Mouse (Mus musculus) hindbrain, postnatal 0 days (tissue): Measurements from ENCODE around the gene Heg1. TPM values are rescaled to one million over a fixed set of nuclear protein-coding genes. Genes with fewer than 3 reads are reported as not detected.

Experiments used
- ATAC-seq: fragments of 200-750 bp; cut with Nextera tagmentation; 2 replicates; pipeline ENCODE4 v1.8.0; 2017; ENCODE audit warnings: mild to moderate bottlenecking, moderate TSS enrichment, moderate library complexity
- DNase-seq: peaks from one replicate; pipeline ENCODE4 v3.0.0-alpha.2; 2015; ENCODE audit warnings: low spot score
- H3K27ac ChIP-seq: fragments of 300-500 bp; sonication (generic); 2 replicates; pipeline ENCODE4 v1.5.1; 2014; ENCODE audit warnings: mild to moderate bottlenecking
- H3K27me3 ChIP-seq: fragments of 300-500 bp; sonication (generic); 2 replicates; pipeline ENCODE4 v1.6.1; 2014; ENCODE audit warnings: low read length, mixed read lengths; ENCODE audit not compliant: insufficient read depth
- H3K36me3 ChIP-seq: fragments of 300-500 bp; sonication (generic); 2 replicates; pipeline ENCODE4 v1.6.1; 2014; ENCODE audit warnings: low read length, mixed read lengths; ENCODE audit not compliant: insufficient read depth
- H3K4me1 ChIP-seq: fragments of 300-500 bp; sonication (generic); 2 replicates; pipeline ENCODE4 v1.6.1; 2014; ENCODE audit warnings: antibody characterized with exemption, low read length, mixed read lengths; ENCODE audit not compliant: insufficient read depth
- H3K4me2 ChIP-seq: fragments of 300-500 bp; sonication (generic); 2 replicates; pipeline ENCODE4 v1.6.1; 2014; ENCODE audit warnings: low read depth, mild to moderate bottlenecking, low read length, moderate library complexity, mixed read lengths
- H3K4me3 ChIP-seq: fragments of 300-500 bp; sonication (generic); 2 replicates; pipeline ENCODE4 v1.5.1; 2014; ENCODE audit warnings: low read length
- H3K9ac ChIP-seq: fragments of 300-500 bp; sonication (generic); replicated peaks from 2 replicates; pipeline ENCODE4 v1.6.1; 2014; ENCODE audit warnings: mild to moderate bottlenecking, low read length, moderate library complexity, mixed read lengths
- H3K9me3 ChIP-seq: fragments of 300-500 bp; sonication (generic); 2 replicates; pipeline ENCODE4 v1.6.1; 2016; ENCODE audit warnings: low read length, mixed read lengths
- CTCF ChIP-seq: IDR thresholded peaks from 2 replicates; pipeline ENCODE4 v1.5.1; 2016; ENCODE audit warnings: antibody characterized with exemption, control low read depth, low read depth
- WGBS: fragments of 180-500 bp; shearing (Covaris S2); extraction: QIAGEN DNeasy Blood & Tissue Kit; methylation state at CpG from one replicate; pipeline ENCODE4 v1.1.7; 2014; 5-methylcytosine and 5-hydroxymethylcytosine counted together
- polyA plus RNA-seq: library from polyadenylated mRNA; unstranded; fragments of >200 nt; fragmentation: Nextera tagmentation; extraction: Ambion mirVana; gene quantifications from 2 replicates; pipeline ENCODE4 v1.2.1, GENCODE M21; 2015
- total RNA-seq: library from RNA; depleted of rRNA; stranded (reverse); fragments of >200 nt; gene quantifications from 2 replicates; pipeline ENCODE4 v1.2.3, GENCODE M21; 2014

Heg1 gene
- total and polyA plus RNA-seq, 2 experiments from 2014 or later, result 8.1 to 30.4 TPM

- H3K4me1 ChIP-seq, result no peaks in the 10 kb centered on the region
- no peak overlapping the region for H3K27ac ChIP-seq
- no peak for TF ChIP-seq CTCF
- no peaks in the 10 kb centered on the region; the same call in 1 of the 2 replicates for H3K36me3 ChIP-seq
- H3K9me3 ChIP-seq, result no peaks in the 10 kb centered on the region
- DNase-seq (no peak), ATAC-seq (no peak)
- H3K9ac ChIP-seq, result no peak overlapping the region
- H3K27me3 ChIP-seq, result no peaks in the 10 kb centered on the region
- WGBS, result 68% methylated on average over 7 of the region's 7 CpGs
- H3K4me3 ChIP-seq, result no peak overlapping the region
- no peak overlapping the region for H3K4me2 ChIP-seq
Measured at GRCm38 (mm10) chr16:33747346-33747954, 63.3 kb downstream of the Heg1 start.

GRCm38 (mm10) chr16:33747994-33748393, 63.8 kb downstream of the Heg1 start:
- Histone ChIP-seq H3K4me2 (no peak overlapping the region), H3K36me3 (no peaks in the 10 kb centered on the region; the same call in 1 of the 2 replicates), H3K4me1 (no peaks in the 10 kb centered on the region), H3K27me3 (no peaks in the 10 kb centered on the region), H3K27ac (no peak overlapping the region), H3K9ac (no peak overlapping the region), H3K9me3 (no peaks in the 10 kb centered on the region), H3K4me3 (no peak overlapping the region)
- 92% methylated on average over 2 of the region's 2 CpGs for WGBS
- DNase-seq, result no peak
- no peak for ATAC-seq
- TF ChIP-seq CTCF, result no peak

- Histone ChIP-seq H3K4me1 (no peaks in the 10 kb centered on the region), H3K27me3 (no peaks in the 10 kb centered on the region), H3K9ac (no peak overlapping the region), H3K9me3 (no peaks in the 10 kb centered on the region), H3K4me2 (no peak overlapping the region), H3K27ac (no peak overlapping the region), H3K4me3 (no peak overlapping the region), H3K36me3 (peaks cover under 1% of the 10 kb centered on the region)
- 47% methylated on average over 13 of the region's 13 CpGs for WGBS
- DNase-seq, result no peak
- ATAC-seq, result no peak
- no peak for TF ChIP-seq CTCF
Measured at GRCm38 (mm10) chr16:33751152-33751551, 67.0 kb downstream of the Heg1 start.

DNA sequence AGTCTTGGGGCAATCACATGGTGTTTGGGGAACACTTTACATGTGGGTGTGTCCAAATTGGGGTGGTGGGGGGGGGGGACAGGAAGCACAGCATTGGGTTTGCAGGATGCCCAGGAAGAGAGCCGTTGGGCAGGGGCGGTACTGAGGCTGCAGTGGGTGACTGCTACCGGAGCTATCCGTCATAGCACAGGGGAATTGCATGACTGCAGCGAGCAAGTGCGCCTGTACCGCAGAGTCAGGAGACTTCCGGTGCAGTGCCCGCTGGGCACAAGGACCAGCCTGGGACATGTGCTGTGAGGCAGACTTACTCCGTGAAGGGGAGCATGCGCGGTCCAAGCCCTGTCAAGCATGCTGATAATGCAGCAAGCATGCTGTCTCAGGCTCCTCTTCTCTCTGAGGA, 67.4 kb downstream of the Heg1 start:
- no peak overlapping the region for H3K9ac ChIP-seq
- no peak overlapping the region for H3K4me2 ChIP-seq
- ATAC-seq, result no peak

DNA sequence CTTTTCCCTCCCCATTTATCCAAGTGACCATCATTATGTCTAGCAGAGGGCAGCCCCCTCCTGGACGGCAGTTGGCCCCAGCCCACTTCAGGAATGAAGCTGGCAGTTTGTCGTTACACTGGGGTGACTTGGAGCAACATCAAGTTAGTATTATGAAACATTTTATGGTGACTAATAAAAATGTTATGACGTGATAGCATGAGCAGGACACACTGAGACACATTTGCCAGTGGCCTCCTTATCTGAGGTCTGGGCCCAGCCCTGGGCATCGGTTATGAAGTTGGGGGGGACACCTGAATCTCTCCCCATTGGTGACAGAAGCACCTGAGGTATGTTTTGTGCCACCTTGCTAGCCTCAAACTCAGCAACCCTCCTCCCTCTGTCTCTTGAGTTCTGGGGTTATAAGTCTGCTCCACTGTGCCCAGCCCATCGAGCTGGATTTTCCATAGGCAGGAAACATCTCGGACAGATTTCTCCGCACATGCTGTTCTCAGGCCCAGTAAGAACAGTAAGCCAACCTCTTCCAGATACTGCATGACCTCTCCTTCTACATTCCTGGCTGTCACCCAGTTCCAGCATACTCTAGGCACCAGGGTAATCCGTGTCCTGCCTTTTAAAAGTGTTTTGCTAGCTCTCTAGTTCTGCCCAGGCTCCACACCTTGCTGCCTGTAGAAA, 68.9 kb downstream of the Heg1 start:
- 79% methylated on average over 8 of the region's 8 CpGs for WGBS
- H3K4me1 ChIP-seq, result no peaks in the 10 kb centered on the region
- H3K27me3 ChIP-seq, result no peaks in the 10 kb centered on the region
- ATAC-seq, result no peak
- no peak for DNase-seq
- H3K27ac ChIP-seq, result no peak overlapping the region
- H3K9me3 ChIP-seq, result no peaks in the 10 kb centered on the region
- peaks cover 5% of the 10 kb centered on the region for H3K36me3 ChIP-seq
- H3K4me3 ChIP-seq, result no peak overlapping the region
- H3K4me2 ChIP-seq, result no peak overlapping the region
- TF ChIP-seq CTCF, result no peak
- H3K9ac ChIP-seq, result no peak overlapping the region

More for the DNA sequence above, 67.4 kb downstream of the Heg1 start:
- H3K9me3 ChIP-seq, result no peaks in the 10 kb centered on the region
- no peak overlapping the region for H3K4me3 ChIP-seq
- no peak overlapping the region for H3K27ac ChIP-seq
- peaks cover 5% of the 10 kb centered on the region for H3K36me3 ChIP-seq
- H3K4me1 ChIP-seq, result no peaks in the 10 kb centered on the region
- TF ChIP-seq CTCF, result no peak
- WGBS, result 56% methylated on average over 12 of the region's 12 CpGs
- H3K27me3 ChIP-seq, result no peaks in the 10 kb centered on the region
- no peak for DNase-seq

DNA sequence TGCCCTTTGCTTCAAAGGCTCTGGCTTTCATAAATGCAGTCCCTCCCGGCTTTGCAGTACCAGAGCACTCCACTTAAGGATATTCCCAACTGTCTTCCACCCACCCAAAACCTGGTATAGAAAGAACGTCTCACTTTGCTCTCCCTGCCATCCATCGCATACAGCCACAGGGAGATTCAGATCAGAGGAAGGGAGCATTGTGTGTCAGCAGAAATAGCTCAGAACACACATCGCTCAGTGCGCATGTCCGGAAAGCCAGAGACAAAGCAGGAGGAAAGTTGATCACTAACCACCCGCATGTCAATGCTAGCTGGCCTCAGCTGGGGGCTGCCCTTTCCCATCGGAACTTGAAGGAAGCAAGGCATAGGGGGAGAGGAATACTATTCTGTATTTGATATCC, 71.1 kb downstream of the Heg1 start:
- Histone ChIP-seq H3K9ac (no peak overlapping the region), H3K36me3 (peaks cover 5% of the 10 kb centered on the region; the same call in 1 of the 2 replicates), H3K4me1 (no peaks in the 10 kb centered on the region), H3K9me3 (no peaks in the 10 kb centered on the region), H3K27ac (no peak overlapping the region), H3K27me3 (no peaks in the 10 kb centered on the region), H3K4me3 (no peak overlapping the region), H3K4me2 (no peak overlapping the region)
- ATAC-seq (no peak), DNase-seq (no peak)
- TF ChIP-seq CTCF, result no peak
- 70% methylated on average over 8 of the region's 8 CpGs for WGBS

DNA sequence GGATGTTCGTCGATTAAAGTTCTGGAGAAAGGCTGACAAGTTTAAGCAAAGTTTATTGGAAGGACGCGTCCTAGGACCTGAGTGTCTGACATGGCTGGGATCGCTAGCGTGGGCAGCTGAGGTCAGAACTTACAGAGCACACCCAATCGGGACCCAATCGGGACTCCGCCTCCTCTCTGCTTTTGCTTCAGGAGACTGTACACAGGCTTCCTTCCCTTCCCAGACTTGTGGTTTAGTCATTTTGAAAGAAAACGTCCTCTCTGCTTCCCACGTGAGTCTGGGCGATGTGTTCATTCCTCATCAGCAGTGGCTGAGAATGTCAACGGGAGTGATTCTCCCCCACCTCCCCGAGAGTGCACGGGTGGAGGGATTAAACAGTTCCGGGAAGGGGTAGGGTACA, 71.8 kb downstream of the Heg1 start:
- ATAC-seq (no peak), DNase-seq (no peak)
- Histone ChIP-seq H3K4me3 (no peak overlapping the region), H3K27ac (no peak overlapping the region), H3K4me2 (no peak overlapping the region), H3K27me3 (no peaks in the 10 kb centered on the region), H3K9me3 (no peaks in the 10 kb centered on the region), H3K9ac (no peak overlapping the region), H3K4me1 (no peaks in the 10 kb centered on the region), H3K36me3 (peaks cover 6% of the 10 kb centered on the region; the same call in 1 of the 2 replicates)
- TF ChIP-seq CTCF, result no peak
- 61% methylated on average over 16 of the region's 16 CpGs for WGBS
